Mouse (Mus musculus): Measurements from ENCODE around the gene Zfp180. TPM values are rescaled to one million over a fixed set of nuclear protein-coding genes. Genes with fewer than 3 reads are reported as not detected.

The Zfp180 gene
- total RNA-seq (2012; rRNA removed): 14.0 and 16.4 TPM in 2 replicates
- total RNA-seq (2014; rRNA removed): 12.6 and 14.5 TPM in 2 replicates
- polyA plus RNA-seq (2012; ENCODE audit: insufficient read length, low read depth): 11.4 TPM in 2 replicates

GRCm38 (mm10) chr7:24081634-24082431 is at the start of gene Zfp180:
Zfp180 (plus strand) TSS chr7:24081924.
- H3K9ac ChIP-seq (ENCODE audit: insufficient read depth, low read depth): peak within 1 kb of the TSS; percentile 63
- H3K4me3 ChIP-seq (replicated peaks in 1 of 3; ENCODE audit: low read depth in 2 of 3, low read length in 2 of 3, poor library complexity in 1 of 3): peak within 1 kb of the TSS; percentile 56 to 76 (median 75)
- peaks cover 9 to 29% of the 10 kb centered on the region in 2 experiments for H3K4me1 ChIP-seq (ENCODE audit: control insufficient read depth in 1 of 2, insufficient read depth in 2 of 2)
- H3K9me3 ChIP-seq (replicated peaks; ENCODE audit: low read length): peaks cover 2% of the 10 kb centered on the region
- DNase-seq (ENCODE audit: extremely low read depth): peak; percentile 97
- dilution Hi-C loops (cut with MboI; ENCODE audit: extremely low pct_ligation_motif_present, extremely low pct_unique_long_range_greater_than_20kb, low sequenced_read_pairs) (no loop called here), in situ Hi-C loops (cut with MboI; ENCODE audit: low pct_ligation_motif_present, low pct_unique_long_range_greater_than_20kb, low sequenced_read_pairs) (no loop called here)
- peaks cover 7% of the 10 kb centered on the region for H3K27me3 ChIP-seq (replicated peaks)
- H3K4me2 ChIP-seq (ENCODE audit: insufficient read depth, low read depth, poor library complexity, severe bottlenecking): peak within 1 kb of the TSS; percentile 82
- H3K27ac ChIP-seq (ENCODE audit: insufficient read depth, low read depth): peak within 1 kb of the TSS; percentile 85
- peaks cover 0 to 22% of the 10 kb centered on the region in 2 experiments for H3K36me3 ChIP-seq (replicated peaks in 1 of 2; ENCODE audit: control insufficient read depth in 1 of 2, insufficient read depth in 1 of 2, low read length in 1 of 2)
- peak; percentile 83 for TF ChIP-seq POLR2A (IDR thresholded peaks at IDR 0.05; ENCODE audit: low read depth, low read length)
- TF ChIP-seq IRF4 (IDR thresholded peaks at IDR 0.05; ENCODE audit: low read depth, low read length): peak; percentile 83; the same call in 1 of the 2 replicates
- TF ChIP-seq RCOR1 (conservative IDR thresholded peaks at IDR 0.05; ENCODE audit: low read depth, low read length): no peak
- no peak for TF ChIP-seq POLR2AphosphoS2 (IDR thresholded peaks at IDR 0.05; ENCODE audit: low read depth, low read length)
- no peak for TF ChIP-seq MAFK (IDR thresholded peaks at IDR 0.05; ENCODE audit: insufficient replicate concordance, low read length)
- no peak for TF ChIP-seq ZC3H11A (IDR thresholded peaks at IDR 0.05; ENCODE audit: low read depth, low read length)
- TF ChIP-seq NELFE (IDR thresholded peaks at IDR 0.05; ENCODE audit: low read depth, low read length): peak; percentile 70
- no peak for TF ChIP-seq EP300 (IDR thresholded peaks at IDR 0.05; ENCODE audit: low read length)
- 0 out of 2 replicates have a peak, but pooled peaks have one; percentile 55 for TF ChIP-seq MAX (IDR thresholded peaks at IDR 0.05; ENCODE audit: low read length)
- 0 out of 2 replicates have a peak, but pooled peaks have one; percentile 47 for TF ChIP-seq ZMIZ1 (IDR thresholded peaks at IDR 0.05; ENCODE audit: low read depth, low read length)
- TF ChIP-seq JUND (conservative IDR thresholded peaks at IDR 0.05; ENCODE audit: low read depth, low read length): no peak
- no peak for TF ChIP-seq JUN (IDR thresholded peaks at IDR 0.05; ENCODE audit: insufficient read depth, low read depth, low read length)
- peak; percentile 60 for TF ChIP-seq MYC (IDR thresholded peaks at IDR 0.05; ENCODE audit: low read depth, low read length)
- peak; percentile 23; the same call in 1 of the 2 replicates for TF ChIP-seq UBTF (IDR thresholded peaks at IDR 0.05; ENCODE audit: low read depth, low read length)
- TF ChIP-seq PAX5 (IDR thresholded peaks at IDR 0.05; ENCODE audit: low read length): no peak
- no peak for TF ChIP-seq USF1 (IDR thresholded peaks at IDR 0.05; ENCODE audit: low read depth, low read length)
- TF ChIP-seq RAD21 (IDR thresholded peaks at IDR 0.05; ENCODE audit: low read depth, low read length): no peak
- no peak for TF ChIP-seq ZKSCAN1 (IDR thresholded peaks at IDR 0.05; ENCODE audit: borderline replicate concordance, low read depth, low read length)
- TF ChIP-seq USF2 (conservative IDR thresholded peaks at IDR 0.05; ENCODE audit: low read depth, low read length): no peak
- TF ChIP-seq CHD1 (IDR thresholded peaks at IDR 0.05; ENCODE audit: low read depth, low read length): no peak
- TF ChIP-seq MEF2A (IDR thresholded peaks at IDR 0.05; ENCODE audit: borderline replicate concordance, low read depth, low read length): peak; percentile 19; the same call in 1 of the 2 replicates
- TF ChIP-seq TCF12 (IDR thresholded peaks at IDR 0.05; ENCODE audit: low read depth, low read length): peak; percentile 74
- peak; percentile 86; the same call in 1 of the 2 replicates for TF ChIP-seq SIN3A (IDR thresholded peaks at IDR 0.05; ENCODE audit: low read length)
- TF ChIP-seq CTCF (conservative IDR thresholded peaks at IDR 0.05 in 1 of 2, IDR thresholded peaks at IDR 0.05 in 1 of 2; ENCODE audit: low read depth in 2 of 2, low read length in 2 of 2): no peak
- TF ChIP-seq KAT2A (IDR thresholded peaks at IDR 0.05; ENCODE audit: insufficient replicate concordance, low read length): peak; percentile 97
- peak; percentile 100 for TF ChIP-seq ELF1 (IDR thresholded peaks at IDR 0.05; ENCODE audit: low read depth, low read length)
- peak; percentile 64; the same call in 1 of the 2 replicates for TF ChIP-seq GABPA (IDR thresholded peaks at IDR 0.05; ENCODE audit: insufficient replicate concordance, low read depth, low read length)
- peak; percentile 39; the same call in 1 of the 2 replicates for TF ChIP-seq CHD2 (IDR thresholded peaks at IDR 0.05; ENCODE audit: low read length)
- TF ChIP-seq HCFC1 (IDR thresholded peaks at IDR 0.05; ENCODE audit: low read depth, low read length): peak; percentile 98
- TF ChIP-seq ZNF384 (IDR thresholded peaks at IDR 0.05; ENCODE audit: low read depth, low read length): no peak
- TF ChIP-seq MXI1 (IDR thresholded peaks at IDR 0.05; ENCODE audit: low read depth, low read length): peak; percentile 71
- peak; percentile 97 for TF ChIP-seq E2F4 (IDR thresholded peaks at IDR 0.05; ENCODE audit: insufficient replicate concordance, low read depth, low read length)
- TF ChIP-seq ETS1 (conservative IDR thresholded peaks at IDR 0.05; ENCODE audit: low read depth, low read length): peak; percentile 8; the same call in 1 of the 2 replicates
- TF ChIP-seq SMC3 (IDR thresholded peaks at IDR 0.05; ENCODE audit: low read depth, low read length): no peak
- peak; percentile 94 for TF ChIP-seq NRF1 (IDR thresholded peaks at IDR 0.05; ENCODE audit: low read depth, low read length)
- peak; percentile 77 for TF ChIP-seq BHLHE40 (IDR thresholded peaks at IDR 0.05; ENCODE audit: low read depth, low read length)
- TF ChIP-seq MAZ (IDR thresholded peaks at IDR 0.05; ENCODE audit: low read depth, low read length): peak; percentile 80; the same call in 1 of the 2 replicates
- peak; percentile 72 for TF ChIP-seq TBP (conservative IDR thresholded peaks at IDR 0.05; ENCODE audit: low read depth, low read length)
- peaks cover 25% of the 10 kb centered on the region for H3K79me2 ChIP-seq (replicated peaks; ENCODE audit: control insufficient read depth, extremely low read depth, insufficient read depth, poor library complexity, severe bottlenecking)
